Mouse (Mus musculus) left cerebral cortex, postnatal 10 days (tissue): ENCODE data around the gene Ankrd34b. TPM values are rescaled to one million over a fixed set of nuclear protein-coding genes. Genes with fewer than 3 reads are reported as not detected.

Experiments
- DNase-seq, 2 experiments: peaks; one replicate each; pipeline ENCODE4 v3.0.0; 2021 to 2022; ENCODE audit warnings: low spot score in 2 of 2, mixed read lengths in 1 of 2; ENCODE audit errors: extremely low spot score in 1 of 2
- intact Hi-C: fragments of 180-260 bp; cut with DNase I; formaldehyde crosslinking; loops from one replicate; pipeline ENCODE4 v1.15.1; 2025
- total RNA-seq, 2 experiments: library from RNA; stranded (reverse); gene quantifications; 2 replicates each; pipeline ENCODE4 v1.2.3; 2021

The Ankrd34b gene
- total RNA-seq = 10 to 100 TPM; 12.5 to 13.3 TPM

DNA sequence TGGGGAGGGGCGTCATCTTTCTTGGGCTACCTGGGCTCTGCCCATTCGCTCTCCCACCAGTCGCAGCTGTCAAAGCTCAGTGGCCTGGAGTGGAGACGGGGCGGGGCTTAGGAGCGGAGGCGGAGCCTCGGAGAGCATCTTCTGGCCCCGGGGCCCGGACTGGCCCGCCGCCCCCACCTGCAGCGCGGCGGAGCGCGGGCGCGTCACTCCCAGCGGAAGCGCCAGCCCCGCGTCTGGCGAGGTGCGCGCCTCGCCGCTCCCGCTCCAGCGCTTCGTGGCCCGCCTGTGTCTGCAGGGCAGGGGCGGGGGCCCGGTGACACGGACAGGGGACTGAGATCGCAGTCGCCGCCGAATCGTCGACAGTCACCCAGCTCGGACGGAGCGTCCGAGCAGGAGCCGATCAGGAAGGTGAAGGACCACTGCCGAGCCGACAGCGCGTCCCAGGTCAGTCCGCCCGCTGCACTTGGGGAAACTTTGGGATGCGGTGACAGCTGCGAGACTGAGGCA is at the start of gene Ankrd34b:
Gene Ankrd34b (plus strand): TSS at position 139 of the 507 bp plus-strand sequence.
- DNase-seq = peak in 1 of 2 experiments; percentile 68
- intact Hi-C loops = no loop called here

DNA sequence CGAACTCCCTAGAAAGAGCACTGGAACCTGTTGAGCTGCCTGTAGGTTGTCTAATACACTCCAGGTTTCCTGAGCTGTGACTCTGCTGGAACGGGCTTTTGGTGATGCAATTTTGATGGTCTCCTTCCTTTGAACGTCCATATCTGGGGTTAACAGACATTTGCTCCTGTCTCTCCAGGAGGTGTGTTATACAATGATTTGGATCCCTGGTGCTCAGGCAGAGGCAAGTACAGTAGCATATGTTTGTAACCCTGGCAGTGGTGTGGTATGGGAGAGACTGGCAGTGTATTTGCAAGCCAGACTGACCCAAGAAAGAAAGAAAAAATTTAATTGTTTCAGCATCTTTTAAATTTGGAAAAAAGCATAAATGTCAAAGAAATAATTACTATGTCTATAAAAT is 38.3 kb upstream of the Ankrd34b start:
- intact Hi-C loops = no loop called here
- no peak for DNase-seq

DNA sequence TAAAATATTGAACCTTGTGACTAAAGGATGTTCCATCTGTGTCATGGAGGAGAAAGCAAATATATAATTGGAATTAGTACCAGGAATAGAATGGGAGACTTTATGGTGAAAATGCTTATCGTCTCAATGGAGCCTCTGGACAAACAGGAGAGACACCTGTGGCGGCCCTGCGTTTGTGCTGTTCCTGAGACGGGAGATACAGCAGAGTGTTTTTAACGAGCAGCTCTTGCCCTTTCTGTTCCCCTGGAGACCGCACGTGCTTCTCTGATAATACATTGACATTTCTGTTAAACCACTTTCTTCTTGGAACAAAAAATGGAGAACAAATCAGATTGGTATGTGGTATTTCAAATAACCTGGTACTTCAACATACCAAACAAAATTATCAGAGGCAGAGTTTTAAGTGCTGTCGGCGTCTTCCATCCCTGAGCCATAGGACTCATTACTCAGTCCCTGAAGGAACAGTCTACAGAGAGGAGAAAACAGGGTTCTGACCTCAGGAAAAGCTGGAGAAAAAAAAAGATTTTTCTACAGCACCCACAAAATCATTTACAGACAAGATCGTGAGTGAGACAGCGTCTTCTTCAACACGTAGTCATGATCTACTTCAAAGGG is 32.5 kb upstream of the Ankrd34b start:
- DNase-seq = no peak
- intact Hi-C loops = no loop called here

DNA sequence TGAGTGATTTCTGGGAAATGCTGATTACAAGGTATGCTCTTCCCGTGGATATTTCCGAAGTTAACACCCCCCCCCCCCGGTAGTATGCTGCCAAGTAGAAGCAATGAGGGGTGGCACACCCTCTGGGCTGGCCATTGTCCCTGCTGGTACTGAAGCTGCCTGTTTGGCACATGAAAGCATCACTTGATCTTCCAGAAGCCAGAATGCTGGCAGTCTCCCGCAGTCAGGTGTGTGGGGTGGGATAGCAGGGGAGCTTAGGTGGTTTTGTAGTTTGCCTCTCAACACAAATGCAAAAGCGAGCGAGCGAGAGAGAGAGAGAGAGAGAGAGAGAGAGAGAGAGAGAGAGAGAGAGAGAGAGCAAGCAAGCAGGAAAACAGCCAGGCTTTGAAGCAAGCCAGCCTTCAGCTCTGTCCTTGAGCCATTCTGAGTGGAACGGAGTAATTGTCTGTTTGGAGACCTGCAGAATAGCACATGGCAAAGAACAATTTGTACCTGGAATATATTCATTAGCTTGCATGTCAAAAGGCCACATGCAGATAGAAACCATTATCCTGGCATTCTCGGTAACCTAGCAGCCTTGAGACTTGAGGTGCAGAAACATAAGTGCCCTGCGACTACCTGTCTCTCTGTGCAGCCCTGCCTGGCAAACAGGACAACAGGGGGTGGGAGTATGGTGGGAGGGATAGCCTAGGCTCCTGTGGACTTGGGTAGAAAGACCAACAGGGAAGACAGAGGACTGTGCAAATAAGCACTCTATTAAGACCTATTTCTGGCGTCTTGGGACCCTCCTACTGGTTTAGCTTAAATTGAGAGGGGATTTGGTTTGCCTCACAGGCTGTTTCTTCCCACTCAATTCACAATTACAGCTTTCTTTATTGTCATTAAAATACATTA is 27.0 kb upstream of the Ankrd34b start:
- intact Hi-C loops = no loop called here
- no peak for DNase-seq

DNA sequence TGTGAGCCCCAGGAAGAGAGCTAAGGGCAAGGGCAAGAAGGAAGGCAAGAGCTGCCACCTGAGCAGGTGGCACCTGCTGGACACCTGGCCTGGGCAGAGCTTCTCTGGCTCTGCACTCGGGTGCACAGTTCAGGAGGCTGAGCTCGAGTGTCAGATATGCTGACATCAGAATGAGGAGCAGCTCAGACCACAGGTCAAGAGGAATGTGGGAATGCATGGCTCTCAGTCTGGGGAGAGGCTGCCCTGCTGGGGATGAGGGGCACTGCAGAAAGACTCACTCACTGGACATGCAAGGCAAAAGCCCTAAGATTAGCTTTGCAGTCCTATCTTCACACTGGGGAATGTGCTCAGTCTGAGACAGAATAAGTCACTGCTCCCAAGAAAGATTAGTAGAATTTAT is 23.6 kb upstream of the Ankrd34b start:
- intact Hi-C loops = no loop called here
- DNase-seq = no peak

DNA sequence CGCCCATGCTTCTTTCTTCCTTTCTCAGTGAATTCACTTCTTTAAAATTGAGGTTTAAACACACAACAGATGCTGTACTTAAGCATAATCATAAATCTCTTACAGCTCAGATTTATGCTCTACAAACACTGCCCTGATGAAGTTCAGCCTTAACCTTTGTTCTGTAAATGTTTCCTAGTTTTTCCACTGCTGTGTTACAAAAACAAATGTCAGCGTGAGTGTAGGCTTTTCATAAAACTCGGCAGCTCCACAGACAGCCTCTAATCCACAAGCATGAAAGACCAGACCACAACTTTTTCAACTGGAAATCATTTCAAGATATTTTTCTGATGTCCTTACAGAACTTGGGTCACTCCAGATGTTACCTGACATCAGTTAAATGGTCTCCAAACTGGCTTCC is 22.2 kb upstream of the Ankrd34b start:
- intact Hi-C loops = no loop called here
- no peak for DNase-seq

DNA sequence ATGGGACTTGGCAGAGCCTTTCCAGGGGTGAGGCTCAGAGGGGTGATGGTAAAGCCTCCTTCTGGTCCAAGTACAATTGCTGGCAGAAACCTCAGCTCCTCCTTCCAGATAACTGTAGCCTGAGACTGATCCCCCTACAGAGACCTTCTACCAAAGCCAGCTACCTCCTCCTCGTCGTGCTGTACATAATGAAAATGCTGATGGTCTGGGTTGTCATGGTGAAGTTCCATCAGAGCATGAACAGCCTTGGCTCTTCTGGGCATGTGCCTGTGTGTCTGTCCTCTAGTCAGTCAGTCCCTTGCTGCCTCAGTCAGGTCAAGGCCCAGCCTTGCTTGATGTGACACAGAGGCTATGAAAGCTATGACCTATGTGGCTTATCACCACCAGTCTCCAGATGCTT is 15.2 kb upstream of the Ankrd34b start:
- intact Hi-C loops = no loop called here
- no peak for DNase-seq

DNA sequence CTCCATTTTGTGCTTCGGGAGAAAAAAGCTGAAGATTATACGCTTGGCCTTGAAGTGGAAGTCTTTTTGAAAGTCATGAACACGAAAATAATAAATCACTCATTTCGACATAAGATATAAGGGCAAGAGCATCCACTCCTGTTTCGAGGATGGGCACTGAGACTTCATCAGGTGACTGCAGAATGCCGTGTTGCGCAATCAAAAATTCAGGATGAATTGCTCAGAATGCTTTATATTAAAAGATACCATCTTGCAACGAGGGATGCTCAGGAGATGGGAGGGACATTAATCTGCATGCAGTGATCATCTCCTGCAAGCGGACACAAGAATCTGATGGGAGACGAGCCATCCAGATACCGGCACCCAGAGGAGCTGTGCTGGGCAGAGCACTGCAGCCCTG is 6.1 kb upstream of the Ankrd34b start:
- intact Hi-C loops = no loop called here
- no peak for DNase-seq

DNA sequence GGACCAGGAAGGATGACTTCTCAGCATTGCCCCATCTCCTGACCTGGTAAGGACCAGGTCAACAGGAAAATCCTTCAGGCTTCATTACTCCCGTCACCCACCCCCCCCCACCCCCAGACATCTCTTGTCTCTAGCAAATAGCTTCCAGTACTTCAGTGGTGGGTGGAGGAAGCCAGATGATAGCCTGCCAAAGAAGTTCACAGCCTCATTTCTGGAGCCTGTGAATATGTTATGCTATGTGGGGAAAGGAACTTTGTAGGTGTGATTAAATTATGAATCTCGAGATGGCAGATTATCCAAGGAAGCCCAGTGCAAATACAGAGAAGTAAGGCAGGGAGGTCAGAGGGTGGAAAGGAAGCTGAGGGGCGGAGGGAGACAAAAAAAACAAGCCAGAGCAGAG is 2.0 kb upstream of the Ankrd34b start:
- no peak for DNase-seq
- intact Hi-C loops = no loop called here

DNA sequence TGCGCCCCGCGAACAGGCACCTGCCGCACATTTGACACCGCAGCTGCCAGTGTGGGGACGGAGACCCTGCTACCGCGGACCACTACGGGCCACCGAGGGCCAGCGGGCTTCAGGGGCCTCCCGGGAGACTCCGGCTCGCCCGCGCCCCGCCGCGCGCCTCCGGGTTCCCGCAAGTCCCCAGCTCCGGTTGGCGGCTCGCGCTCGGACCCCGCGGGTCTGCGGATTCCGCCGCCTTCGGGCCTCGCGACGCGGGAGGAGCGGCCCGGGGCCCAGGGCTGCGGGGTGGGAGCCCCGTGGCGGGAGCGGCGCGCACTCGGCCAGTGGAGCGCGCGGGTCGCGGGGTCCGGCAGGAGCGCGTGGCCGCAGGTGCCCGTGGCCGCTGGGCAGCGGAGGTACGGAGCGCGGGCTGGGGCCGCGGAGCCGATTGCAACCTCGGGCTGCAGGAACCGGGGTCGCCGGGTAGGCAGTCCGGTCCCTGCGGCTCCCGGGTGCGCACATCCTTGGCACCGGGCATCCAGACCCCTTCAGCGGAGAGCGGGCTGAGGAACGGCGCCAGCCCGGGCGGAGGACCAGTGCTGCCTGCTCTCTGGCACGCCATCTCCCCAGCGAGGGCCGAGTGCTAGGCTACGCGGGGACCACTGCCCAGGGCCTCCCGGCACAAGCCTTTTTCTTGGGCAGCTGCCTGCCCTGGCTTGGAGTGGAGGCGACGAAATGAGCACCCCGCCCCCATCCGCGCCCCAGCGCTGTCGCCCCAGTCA is 777 bp downstream of the Ankrd34b start:
- peak; percentile 14 to 49 for DNase-seq
- intact Hi-C loops = no loop called here

DNA sequence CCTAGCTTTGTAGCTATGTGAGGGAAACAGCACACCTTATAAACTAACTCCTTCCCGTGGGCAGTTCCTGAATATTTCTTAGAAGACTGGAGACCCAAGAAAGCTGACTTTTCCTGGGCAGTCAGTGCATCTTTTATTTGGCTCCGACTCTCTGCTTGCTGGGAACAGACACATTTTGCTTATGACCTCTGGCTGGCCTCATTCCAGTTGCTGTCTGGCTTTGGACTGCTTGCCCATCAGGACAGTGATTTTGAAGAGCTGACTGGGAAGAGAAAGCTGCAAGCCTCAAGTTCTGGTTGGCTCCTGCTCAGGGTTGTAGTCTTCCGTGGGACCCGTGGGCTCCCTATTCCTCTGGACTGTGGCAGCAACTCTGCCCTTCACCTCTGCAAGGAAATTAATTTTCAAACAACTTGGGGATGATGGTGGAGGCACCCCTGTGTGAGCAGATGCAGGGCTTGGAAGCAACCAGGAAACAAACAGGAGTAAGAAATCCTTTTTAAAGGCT is 1.7 kb downstream of the Ankrd34b start:
- intact Hi-C loops = no loop called here
- peak in 1 of 2 experiments; percentile 28 for DNase-seq

DNA sequence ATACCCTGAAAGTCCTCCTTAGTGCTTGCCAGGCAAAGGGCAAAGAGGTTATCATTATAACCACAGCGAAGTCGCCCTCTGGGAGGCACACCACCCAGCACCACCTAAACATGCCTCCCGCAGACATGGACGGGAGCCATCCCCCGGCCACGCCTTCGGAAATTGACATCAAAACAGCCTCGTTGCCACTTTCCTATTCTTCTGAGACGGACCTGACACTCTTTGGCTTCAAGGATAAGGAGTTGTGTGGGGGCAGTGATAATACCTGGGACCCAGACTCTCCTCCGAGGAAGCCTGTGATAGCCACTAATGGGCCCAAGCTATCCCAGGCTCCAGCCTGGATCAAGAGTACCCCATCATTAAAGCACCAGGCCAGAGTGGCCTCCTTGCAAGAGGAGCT is 13.0 kb downstream of the Ankrd34b start:
- DNase-seq = no peak
- intact Hi-C loops = no loop called here

DNA sequence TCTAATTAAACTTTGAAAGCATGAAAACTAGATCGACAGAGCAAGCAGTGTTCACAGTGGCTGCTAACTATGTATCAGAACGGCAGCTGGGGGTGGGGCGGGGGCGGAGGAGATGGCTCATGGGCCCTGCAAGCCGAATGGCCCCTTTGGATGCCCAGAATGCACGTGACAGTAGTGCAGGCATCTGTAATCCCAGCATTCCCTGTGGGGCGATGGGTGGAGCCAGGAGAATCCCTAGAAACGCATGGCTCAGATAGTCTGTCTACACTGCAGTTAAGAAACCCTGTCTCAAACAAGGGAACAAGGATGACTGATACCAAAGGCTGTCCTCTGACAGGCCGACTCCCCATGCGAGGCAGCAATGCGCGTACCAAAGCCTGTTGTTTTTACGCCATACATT is 14.6 kb downstream of the Ankrd34b start:
- no peak for DNase-seq
- intact Hi-C loops = no loop called here

DNA sequence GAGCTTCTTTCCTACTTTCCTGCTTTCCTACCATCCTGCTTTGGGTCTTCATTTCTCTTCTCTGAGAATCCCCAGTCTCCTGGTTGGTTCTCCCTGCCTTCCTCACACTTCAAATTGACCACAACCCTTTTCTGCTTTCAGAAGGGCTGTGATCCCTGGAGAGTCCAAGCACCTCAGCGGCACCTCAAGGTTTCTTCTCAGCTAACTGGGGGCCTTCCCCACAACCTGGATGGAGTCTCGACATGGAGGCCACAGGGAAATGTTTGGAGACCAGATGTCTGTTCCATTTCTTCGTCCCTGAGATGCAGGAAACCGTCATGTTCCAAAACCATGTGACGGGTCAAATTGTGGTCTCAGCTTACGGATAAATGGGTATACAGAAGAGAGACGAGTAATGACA is 21.2 kb downstream of the Ankrd34b start:
- DNase-seq = no peak
- intact Hi-C loops = no loop called here

DNA sequence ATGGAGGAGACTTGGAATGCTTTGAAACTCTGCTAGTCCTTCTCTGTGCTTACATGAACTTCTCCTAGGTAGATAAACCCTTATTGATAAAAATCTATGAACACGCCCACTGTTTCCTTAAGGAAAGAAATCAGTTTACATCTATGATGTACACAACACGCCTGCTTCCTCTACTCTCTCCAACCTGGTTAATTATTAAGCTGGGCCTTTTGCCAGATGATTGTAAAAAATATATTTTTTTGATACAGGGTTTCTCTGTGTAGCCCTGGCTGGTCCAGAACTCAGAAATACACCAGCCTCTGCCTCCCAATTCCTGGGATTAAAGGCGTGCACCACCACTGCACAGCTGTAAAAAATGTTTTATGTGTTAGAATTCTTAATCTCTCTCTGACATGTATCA is 39.0 kb downstream of the Ankrd34b start:
- DNase-seq = no peak
- intact Hi-C loops = no loop called here

DNA sequence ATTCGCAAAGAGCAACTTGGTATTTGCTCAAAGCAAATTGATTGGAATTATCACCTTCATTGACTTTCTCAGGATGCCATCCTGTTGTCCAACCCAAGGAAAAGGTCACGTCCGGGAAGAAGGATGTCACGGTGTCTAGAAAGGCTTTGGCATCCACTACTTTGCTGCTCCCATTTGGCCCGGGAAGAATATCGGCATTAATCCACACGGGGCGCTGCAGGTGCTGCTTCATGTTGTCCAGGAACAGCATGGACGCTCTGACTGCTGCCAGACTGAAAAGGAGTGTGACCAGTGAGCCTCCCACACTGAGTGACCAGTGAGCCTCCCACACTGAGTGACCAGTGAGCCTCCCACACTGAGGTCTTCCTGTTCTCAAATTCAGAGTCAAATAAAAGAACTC is 42.2 kb downstream of the Ankrd34b start:
- intact Hi-C loops = no loop called here
- no peak for DNase-seq

DNA sequence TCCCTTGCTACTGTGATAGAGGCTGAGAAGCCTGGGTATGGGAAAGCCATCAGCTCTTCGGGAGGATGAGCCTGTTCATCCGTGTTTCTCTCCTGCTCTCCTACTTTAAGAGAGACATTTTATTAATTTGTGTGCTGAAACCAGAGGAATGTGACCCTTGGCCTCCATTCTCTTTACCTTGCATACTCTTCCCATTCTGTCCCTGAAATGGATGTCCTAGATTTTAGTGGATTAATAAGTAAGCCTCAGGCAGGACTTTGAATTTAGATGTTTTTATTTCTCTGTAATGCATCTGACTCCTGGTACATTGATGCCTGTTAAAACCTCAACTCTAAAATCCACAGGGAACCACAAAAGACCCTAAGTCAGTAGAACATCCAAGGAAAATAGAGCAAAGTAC is 43.7 kb downstream of the Ankrd34b start:
- no peak for DNase-seq
- intact Hi-C loops = no loop called here

DNA sequence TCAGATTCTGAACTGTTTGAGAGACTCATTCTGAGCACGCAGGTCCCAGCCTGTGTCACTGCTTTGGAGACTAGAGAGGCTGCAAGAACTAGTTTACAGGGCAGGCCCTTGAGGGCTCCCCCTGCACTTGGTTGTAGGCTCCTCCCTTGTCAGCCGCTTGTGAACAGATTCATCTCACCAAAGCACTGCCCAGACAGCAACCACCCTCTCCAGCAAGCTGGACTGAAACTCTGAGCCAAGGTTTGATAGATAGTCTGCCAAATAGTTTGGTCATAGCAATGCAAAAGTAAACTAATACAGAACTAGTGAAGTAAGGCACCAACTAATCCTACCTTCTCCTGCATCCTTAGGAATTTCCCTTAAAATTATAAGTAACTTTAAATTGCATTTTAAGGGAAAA is 44.5 kb downstream of the Ankrd34b start:
- intact Hi-C loops = no loop called here
- DNase-seq = no peak

DNA sequence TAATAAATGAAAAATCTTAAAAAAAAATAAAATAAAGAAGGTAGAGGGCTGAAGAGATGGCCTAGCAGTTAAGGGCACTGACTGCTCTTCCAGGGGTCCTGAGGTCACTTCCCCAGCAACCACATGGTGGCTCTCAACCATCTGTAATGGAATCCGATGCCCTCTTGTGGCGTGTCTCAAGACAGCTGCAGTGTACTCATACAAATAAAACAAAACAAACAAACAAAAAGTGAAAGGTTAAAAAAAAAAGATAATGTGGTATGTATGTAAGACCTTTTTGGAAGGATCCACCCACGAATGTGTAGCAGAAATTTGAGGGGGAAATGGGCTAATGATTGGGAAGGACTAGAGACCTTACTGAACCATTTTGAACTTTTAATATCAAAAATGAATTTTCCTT is 57.7 kb downstream of the Ankrd34b start:
- intact Hi-C loops = loop anchor here (5.0 kb wide), 1 partner anchor 126 kb away; the partner anchor contains the start of gene Msh3
- DNase-seq = peak; percentile 26 to 68
